Mouse (Mus musculus): ENCODE data around the gene Fbxw9.

DNA sequence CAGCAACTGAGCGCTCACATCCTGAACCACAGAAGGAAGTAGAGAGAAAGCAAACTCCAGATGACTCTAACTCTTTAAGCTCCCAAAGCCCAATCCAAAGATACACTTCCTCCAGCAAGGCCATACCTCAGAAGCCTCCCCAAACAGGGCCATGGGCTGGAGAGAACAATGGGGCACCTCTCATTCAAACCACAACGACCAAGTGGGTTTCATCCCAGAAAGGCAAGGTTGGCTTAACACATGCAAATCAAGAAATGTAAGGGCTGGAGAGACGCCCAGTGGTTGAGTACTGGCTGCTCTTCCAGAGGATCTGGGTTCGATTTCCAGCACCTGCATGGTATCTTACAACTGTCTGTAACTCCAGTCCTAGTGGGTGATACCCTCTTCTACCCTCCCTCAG, 55.6 kb downstream of the Fbxw9 start:
- TF ChIP-seq CTCF (IDR thresholded peaks at IDR 0.05) (no peak), EP300 (IDR thresholded peaks at IDR 0.05) (no peak)

All from lung, postnatal 0 days (tissue).